ENCODE assay signal across 10 mouse cellular contexts in genomic region chr12:72847725-72848124, GRCm38 (mm10).
DNase-seq lines count a peak whose midpoint lies in the region; ATAC-seq lines count a peak whose summit lies in the region.
"Had no signal": no experiment of that assay in that cellular context is flagged by ENCODE, and none has a peak within 500 bp of the region (broad histone marks: within the 10 kb centered on the region; RNA-seq: fewer than 3 reads in every experiment).

No protein-coding gene starts in this region.

- H3K9me3 ChIP-seq in forebrain, embryonic 11.5 days (ENCODE audit: control insufficient read depth, low read length): no peaks in the 10 kb centered on the region
- H3K9me3 ChIP-seq: embryonic facial prominence, embryonic 13.5 days; limb, embryonic 13.5 days had no signal

- no peak overlapping the region for H3K4me2 ChIP-seq in forebrain, embryonic 11.5 days (ENCODE audit: low read depth, low read length, severe bottlenecking)
- H3K4me2 ChIP-seq: embryonic facial prominence, embryonic 13.5 days; limb, embryonic 13.5 days had no signal

- no peak for ATAC-seq in forebrain, embryonic 11.5 days (replicated peaks; ENCODE audit: low FRiP score)

- no peak overlapping the region for H3K27ac ChIP-seq in forebrain, embryonic 11.5 days (ENCODE audit: low read depth, low read length)
- H3K27ac ChIP-seq: embryonic facial prominence, embryonic 13.5 days; limb, embryonic 13.5 days had no signal

- 26% methylated on average over 7 of the region's 7 CpGs for WGBS in forebrain, embryonic 11.5 days

- DNase-seq in heart, adult 18-20 months: peak; percentile 24 to 74
- DNase-seq in heart, postnatal 25 days (ENCODE audit: low spot score): no peak
- DNase-seq in right cerebral cortex, adult 2 months (ENCODE audit: low spot score in 2 of 2): peak; percentile 44 to 59
- no peak for DNase-seq in right cerebral cortex, postnatal 14 days
- DNase-seq in brain, adult 2 months (ENCODE audit: low read depth, low spot score): peak; percentile 73
- DNase-seq in heart, postnatal 36 days: peak; percentile 42 to 46
- peak; percentile 82 for DNase-seq in naive thymus-derived CD4-positive, alpha-beta T cell, adult 2 months (ENCODE audit: low read depth)
- no peak for DNase-seq in forebrain, embryonic 11.5 days (ENCODE audit: low spot score)

- H3K36me3 ChIP-seq in forebrain, embryonic 11.5 days (ENCODE audit: control insufficient read depth, insufficient read depth, low read length): no peaks in the 10 kb centered on the region
- H3K36me3 ChIP-seq: embryonic facial prominence, embryonic 13.5 days; limb, embryonic 13.5 days had no signal

- peaks cover 72% of the 10 kb centered on the region for H3K27me3 ChIP-seq in forebrain, embryonic 11.5 days (ENCODE audit: control insufficient read depth, insufficient read depth, low read length)

- no peak overlapping the region for H3K4me3 ChIP-seq in forebrain, embryonic 11.5 days (ENCODE audit: low read depth, low read length)
- H3K4me3 ChIP-seq: embryonic facial prominence, embryonic 13.5 days; limb, embryonic 13.5 days had no signal

- intact Hi-C loops in heart, postnatal 25 days (cut with DNase I): loop anchor here (1.0 to 2.0 kb wide), 2 partner anchors 125 to 129 kb away; no protein-coding TSS in a partner anchor
- intact Hi-C loops in heart, postnatal 36 days (cut with DNase I): loop anchor here (1.0 to 5.0 kb wide), 4 partner anchors 126 to 705 kb away; no protein-coding TSS in a partner anchor

- no peak overlapping the region for H3K9ac ChIP-seq in forebrain, embryonic 11.5 days (ENCODE audit: low read length)
- H3K9ac ChIP-seq: embryonic facial prominence, embryonic 13.5 days; limb, embryonic 13.5 days had no signal

- no peaks in the 10 kb centered on the region for H3K4me1 ChIP-seq in forebrain, embryonic 11.5 days (replicated peaks; ENCODE audit: control insufficient read depth, insufficient read depth, low read length)

Comparison
In these comparisons a context has a peak if more than half of its experiments do, and no peak if none do; other contexts are left out.
1. DNase-seq: peak in heart, adult 18-20 months (2 of 2), right cerebral cortex, adult 2 months (2 of 2), brain, adult 2 months (single experiment), heart, postnatal 36 days (2 of 2) and naive thymus-derived CD4-positive, alpha-beta T cell, adult 2 months (single experiment); none in heart, postnatal 25 days (single experiment), right cerebral cortex, postnatal 14 days (single experiment) and forebrain, embryonic 11.5 days (single experiment).